Mouse (Mus musculus) left cerebral cortex, adult 9 months (tissue): ENCODE measurements around the gene Abcc6.
"Not testable (repeated sequence)": the region's sequence is repeated elsewhere in the genome, so short reads cannot be mapped to it uniquely, and the experiment has no call there.

Experiments
- DNase-seq, 2 experiments: peaks; one replicate each; pipeline ENCODE4 v3.0.0; 2022; ENCODE audit warnings: low spot score in 2 of 2

The Abcc6 gene

GRCm38 (mm10) chr7:45933766-45934165 is 96.3 kb downstream of the Abcc6 start:
- DNase-seq, result not testable (repeated sequence)

DNA sequence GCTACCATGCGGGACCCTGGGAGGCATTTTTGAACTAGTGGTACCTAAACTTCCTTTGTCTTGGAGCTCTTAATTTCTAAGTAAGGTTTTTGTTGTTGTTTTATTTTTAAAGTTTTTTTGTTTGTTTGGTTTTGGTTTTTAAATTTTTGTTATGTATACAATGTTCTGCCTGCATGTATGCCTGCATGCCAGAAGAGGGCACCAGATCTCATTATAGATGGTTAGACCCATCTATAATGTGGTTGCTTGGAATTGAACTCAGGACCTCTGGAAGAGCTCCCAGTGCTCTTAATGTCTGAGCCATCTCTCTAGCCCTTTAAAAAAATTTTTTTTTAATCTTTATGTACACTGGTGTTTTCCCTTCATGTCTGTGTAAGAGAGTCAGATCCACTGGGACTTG is 100.4 kb downstream of the Abcc6 start:
- DNase-seq, result no peak

DNA sequence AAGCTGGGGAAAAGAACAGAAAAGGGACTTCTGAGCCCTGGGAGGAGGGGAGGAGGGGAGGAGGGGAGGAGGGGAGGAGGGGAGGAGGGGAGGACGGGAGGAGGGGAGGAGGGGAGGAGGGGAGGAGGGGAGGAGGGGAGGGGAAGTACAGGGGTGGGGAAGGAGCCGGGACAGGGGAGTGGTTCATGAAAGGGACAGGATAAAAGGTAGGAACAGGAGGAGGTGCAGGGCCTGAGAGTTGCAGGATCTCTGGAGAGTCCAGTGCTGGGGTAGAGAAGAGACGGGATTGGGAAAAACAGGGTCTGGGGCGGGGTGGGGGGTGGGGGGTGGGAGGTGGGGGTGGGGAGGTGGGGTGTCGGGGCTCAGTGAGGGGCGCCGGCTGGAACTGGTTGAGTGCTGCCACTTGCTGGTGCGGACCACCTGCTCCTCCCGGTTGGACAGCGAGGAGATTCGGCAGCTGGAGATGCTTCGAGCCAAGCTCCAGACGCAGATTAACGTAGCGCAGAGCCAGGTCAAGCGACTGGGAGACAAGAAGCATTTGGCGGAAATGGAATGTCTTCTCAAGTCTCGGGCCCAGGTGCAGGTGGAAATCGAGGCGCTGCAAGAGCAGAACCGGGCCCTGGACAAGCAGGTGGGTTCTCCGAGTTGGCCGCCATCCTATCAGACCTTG is 101.3 kb downstream of the Abcc6 start:
- DNase-seq, result no peak

- no peak for DNase-seq
Observed at GRCm38 (mm10) chr7:45924429-45924816, 105.7 kb downstream of the Abcc6 start.

GRCm38 (mm10) chr7:45923762-45924428 is 106.2 kb downstream of the Abcc6 start, which contains the start of gene Ccdc114:
TSS of gene Ccdc114 (plus strand) at chr7:45924072.
- peak in 1 of 2 experiments; percentile 36 for DNase-seq

GRCm38 (mm10) chr7:45922928-45923761 is 107.0 kb downstream of the Abcc6 start:
- DNase-seq, result peak; percentile 89 to 96

DNA sequence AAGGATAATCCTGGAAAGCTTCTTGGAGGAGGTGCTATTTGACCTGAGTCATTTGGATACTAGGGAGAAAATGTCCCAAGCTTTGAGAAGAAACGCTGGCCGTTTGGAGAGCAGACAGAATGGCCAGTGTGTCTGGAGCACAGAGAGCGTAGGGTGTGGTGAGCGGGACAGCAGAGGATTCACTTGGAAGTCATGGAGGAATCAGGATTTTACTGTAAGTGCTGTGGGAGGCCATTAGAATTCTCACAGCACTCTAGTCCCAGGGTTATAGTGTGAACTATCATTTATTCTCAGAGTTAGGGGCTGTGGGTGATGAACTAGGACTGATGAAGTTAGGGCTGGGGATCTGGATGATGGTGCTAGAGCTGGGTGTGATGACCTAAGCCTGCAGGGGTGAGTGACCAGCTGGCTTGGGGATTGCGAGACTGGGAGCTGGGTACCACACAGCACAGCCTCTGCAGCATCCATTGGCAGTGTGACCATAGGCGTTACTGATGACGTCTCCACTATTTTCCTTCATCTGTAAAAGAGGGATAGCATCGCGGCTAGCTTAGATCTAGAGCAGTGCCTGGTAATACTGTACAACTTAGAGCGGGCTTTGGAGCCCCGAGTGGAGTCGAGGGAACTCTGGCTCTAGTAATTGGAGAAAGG is 108.0 kb downstream of the Abcc6 start:
- DNase-seq, result no peak

- no peak for DNase-seq
Observed at GRCm38 (mm10) chr7:45921242-45921621, 108.9 kb downstream of the Abcc6 start, which contains the start of gene Emp3. TSS of gene Emp3 (minus strand) at chr7:45921404.

- no peak for DNase-seq
Observed at GRCm38 (mm10) chr7:45920583-45921241, 109.4 kb downstream of the Abcc6 start.

GRCm38 (mm10) chr7:45919761-45920160 is 110.3 kb downstream of the Abcc6 start:
- DNase-seq, result no peak

- no peak for DNase-seq
Observed at GRCm38 (mm10) chr7:45919083-45919671, 110.9 kb downstream of the Abcc6 start.

DNA sequence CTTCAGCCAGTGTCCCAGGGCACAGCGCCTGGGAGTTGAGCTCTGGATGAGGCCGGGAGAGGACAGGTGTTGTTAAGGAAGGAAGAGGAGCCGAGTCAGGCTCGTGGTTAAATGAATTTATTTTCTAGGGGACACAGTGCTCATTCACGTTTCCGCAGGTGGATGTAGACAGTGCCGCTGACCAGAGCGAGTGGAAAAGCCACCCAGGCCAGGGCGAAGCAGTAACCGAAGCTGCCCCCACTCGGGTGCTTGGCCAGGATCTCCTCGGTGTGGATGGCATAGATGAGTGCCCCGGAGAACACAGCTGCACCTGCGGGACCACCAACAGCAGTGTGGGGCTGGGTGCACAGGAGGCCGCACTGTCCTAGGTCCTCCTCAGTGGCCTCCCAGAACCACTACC is 112.2 kb downstream of the Abcc6 start:
- no peak for DNase-seq
